In the genomic region with DNA sequence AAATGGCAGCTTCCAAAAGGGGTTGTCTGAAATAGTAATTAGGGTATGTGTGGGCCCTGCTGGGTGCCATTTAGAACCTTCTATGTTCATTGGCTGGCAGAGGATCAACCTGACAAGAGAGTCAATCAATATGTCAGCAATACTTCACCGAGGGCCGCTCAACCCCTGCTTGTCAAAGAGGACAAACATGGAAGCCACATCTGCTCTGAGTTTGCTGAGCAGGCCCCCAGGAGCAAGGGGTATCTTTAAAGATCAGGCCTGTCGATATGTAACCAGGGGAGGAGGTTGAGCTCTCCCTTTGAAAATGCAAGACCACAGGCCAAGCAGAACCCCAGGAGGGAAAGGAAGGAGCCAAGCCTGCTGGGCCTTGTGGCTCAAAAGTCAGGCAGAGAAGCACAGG, we compare ENCODE assay signal across 27 mouse cellular contexts.
DNase-seq lines count a peak whose midpoint lies in the region; ATAC-seq lines count a peak whose summit lies in the region.
"Had no signal": no experiment of that assay in that cellular context is flagged by ENCODE, and none has a peak within 500 bp of the region (broad histone marks: within the 10 kb centered on the region; RNA-seq: fewer than 3 reads in every experiment).

No protein-coding gene starts in this region.

- no peaks in the 10 kb centered on the region for H3K9me3 ChIP-seq in heart, embryonic 10.5 days
- H3K9me3 ChIP-seq in midbrain, embryonic 10.5 days (replicated peaks), result no peaks in the 10 kb centered on the region
- no peaks in the 10 kb centered on the region for H3K9me3 ChIP-seq in midbrain, embryonic 15.5 days
- H3K9me3 ChIP-seq in neural tube, embryonic 15.5 days (replicated peaks), result no peaks in the 10 kb centered on the region
- H3K9me3 ChIP-seq: embryonic facial prominence, embryonic 12.5 days; embryonic facial prominence, embryonic 15.5 days; forebrain, embryonic 15.5 days; heart, embryonic 12.5 days; heart, embryonic 15.5 days; hindbrain, embryonic 12.5 days had no signal

- WGBS in heart, embryonic 10.5 days, result 29% methylated on average over 3 of the region's 3 CpGs
- 53% methylated on average over 3 of the region's 3 CpGs for WGBS in midbrain, embryonic 10.5 days
- WGBS in midbrain, embryonic 15.5 days, result 50% methylated on average over 3 of the region's 3 CpGs
- WGBS in neural tube, embryonic 15.5 days, result 30% methylated on average over 3 of the region's 3 CpGs

- H3K9ac ChIP-seq in midbrain, embryonic 15.5 days, result no peak overlapping the region
- H3K9ac ChIP-seq in neural tube, embryonic 15.5 days (replicated peaks), result no peak overlapping the region
- H3K9ac ChIP-seq: embryonic facial prominence, embryonic 12.5 days; embryonic facial prominence, embryonic 15.5 days; forebrain, embryonic 15.5 days; heart, embryonic 12.5 days; heart, embryonic 15.5 days; hindbrain, embryonic 12.5 days had no signal

- no peak overlapping the region for H3K27ac ChIP-seq in heart, embryonic 10.5 days
- peak overlapping the region; percentile 38 for H3K27ac ChIP-seq in midbrain, embryonic 10.5 days (replicated peaks)
- H3K27ac ChIP-seq in midbrain, embryonic 15.5 days, result no peak overlapping the region
- no peak overlapping the region for H3K27ac ChIP-seq in neural tube, embryonic 15.5 days (replicated peaks)
- H3K27ac ChIP-seq: embryonic facial prominence, embryonic 12.5 days; embryonic facial prominence, embryonic 15.5 days; forebrain, embryonic 15.5 days; heart, embryonic 15.5 days; hindbrain, embryonic 12.5 days had no signal

- no peaks in the 10 kb centered on the region for H3K36me3 ChIP-seq in heart, embryonic 10.5 days
- H3K36me3 ChIP-seq in midbrain, embryonic 10.5 days, result no peaks in the 10 kb centered on the region
- H3K36me3 ChIP-seq in midbrain, embryonic 15.5 days (replicated peaks), result no peaks in the 10 kb centered on the region
- no peaks in the 10 kb centered on the region for H3K36me3 ChIP-seq in neural tube, embryonic 15.5 days
- H3K36me3 ChIP-seq: embryonic facial prominence, embryonic 12.5 days; embryonic facial prominence, embryonic 15.5 days; forebrain, embryonic 15.5 days; heart, embryonic 12.5 days; heart, embryonic 15.5 days; hindbrain, embryonic 12.5 days had no signal

- H3K4me2 ChIP-seq in midbrain, embryonic 15.5 days, result no peak overlapping the region
- H3K4me2 ChIP-seq in neural tube, embryonic 15.5 days, result no peak overlapping the region
- H3K4me2 ChIP-seq: embryonic facial prominence, embryonic 12.5 days; embryonic facial prominence, embryonic 15.5 days; forebrain, embryonic 15.5 days; heart, embryonic 12.5 days; heart, embryonic 15.5 days; hindbrain, embryonic 12.5 days had no signal

- ATAC-seq in midbrain, embryonic 15.5 days (replicated peaks), result no peak
- no peak for ATAC-seq in neural tube, embryonic 15.5 days (ENCODE audit: low FRiP score)
- ATAC-seq: activated CD4-positive, CD25-positive, alpha-beta regulatory T cell, adult 4 months; forebrain, embryonic 15.5 days; hindbrain, embryonic 16.5 days; inflammation-experienced regulatory T-cells, adult 6 months; intestine, embryonic 16.5 days had no signal

- H3K27me3 ChIP-seq in heart, embryonic 10.5 days (ENCODE audit: insufficient read depth, poor library complexity, severe bottlenecking), result no peaks in the 10 kb centered on the region
- 0 out of 2 replicates have a peak, but pooled peaks cover 7% of the 10 kb centered on the region for H3K27me3 ChIP-seq in midbrain, embryonic 10.5 days (ENCODE audit: low read depth, poor library complexity, severe bottlenecking)
- H3K27me3 ChIP-seq in midbrain, embryonic 15.5 days (replicated peaks), result no peaks in the 10 kb centered on the region
- no peaks in the 10 kb centered on the region for H3K27me3 ChIP-seq in neural tube, embryonic 15.5 days (replicated peaks)
- H3K27me3 ChIP-seq: embryonic facial prominence, embryonic 12.5 days; embryonic facial prominence, embryonic 15.5 days; forebrain, embryonic 15.5 days; heart, embryonic 15.5 days; hindbrain, embryonic 12.5 days had no signal

- no peak overlapping the region for H3K4me3 ChIP-seq in heart, embryonic 10.5 days
- H3K4me3 ChIP-seq in midbrain, embryonic 10.5 days, result no peak overlapping the region
- no peak overlapping the region for H3K4me3 ChIP-seq in midbrain, embryonic 15.5 days
- H3K4me3 ChIP-seq in neural tube, embryonic 15.5 days (replicated peaks), result no peak overlapping the region
- H3K4me3 ChIP-seq: embryonic facial prominence, embryonic 12.5 days; embryonic facial prominence, embryonic 15.5 days; forebrain, embryonic 15.5 days; heart, embryonic 12.5 days; heart, embryonic 15.5 days; hindbrain, embryonic 12.5 days had no signal

- 0 out of 2 replicates have a peak, but pooled peaks cover 3% of the 10 kb centered on the region for H3K4me1 ChIP-seq in heart, embryonic 10.5 days
- H3K4me1 ChIP-seq in midbrain, embryonic 10.5 days, result peaks cover 58% of the 10 kb centered on the region
- H3K4me1 ChIP-seq in midbrain, embryonic 15.5 days, result peaks cover 38% of the 10 kb centered on the region
- peaks cover 15% of the 10 kb centered on the region for H3K4me1 ChIP-seq in neural tube, embryonic 15.5 days

- DNase-seq in embryo, embryonic 10 days (ENCODE audit: low spot score), result peak; percentile 51
- DNase-seq in embryo, embryonic 11 days, result no peak
- DNase-seq in heart, adult 11 months, result peak; percentile 79
- DNase-seq in heart, embryonic 10.5 days (ENCODE audit: low spot score), result no peak
- peak; percentile 21 for DNase-seq in midbrain, embryonic 10.5 days (ENCODE audit: low spot score)
- DNase-seq in neural tube, embryonic 10.5 days (ENCODE audit: extremely low spot score, low spot score), result peak; percentile 30
- DNase-seq: adrenal gland, postnatal 10 days; adrenal gland, postnatal 36 days; cerebellum, adult 18-20 months; cerebellum, adult 9-10 months; cerebellum, postnatal 14 days; gastrocnemius, postnatal 10 days; gastrocnemius, postnatal 36 days; heart, postnatal 10 days; heart, postnatal 36 days had no signal

Comparison
In these comparisons a context has a peak if more than half of its experiments do, and no peak if none do; other contexts are left out.
1. DNase-seq: peak in embryo, embryonic 10 days (single experiment), heart, adult 11 months (single experiment), midbrain, embryonic 10.5 days (single experiment) and neural tube, embryonic 10.5 days (single experiment); none in embryo, embryonic 11 days (single experiment) and heart, embryonic 10.5 days (single experiment).